Mouse (Mus musculus): ENCODE data around the gene E030018B13Rik.

E030018B13Rik gene

DNA sequence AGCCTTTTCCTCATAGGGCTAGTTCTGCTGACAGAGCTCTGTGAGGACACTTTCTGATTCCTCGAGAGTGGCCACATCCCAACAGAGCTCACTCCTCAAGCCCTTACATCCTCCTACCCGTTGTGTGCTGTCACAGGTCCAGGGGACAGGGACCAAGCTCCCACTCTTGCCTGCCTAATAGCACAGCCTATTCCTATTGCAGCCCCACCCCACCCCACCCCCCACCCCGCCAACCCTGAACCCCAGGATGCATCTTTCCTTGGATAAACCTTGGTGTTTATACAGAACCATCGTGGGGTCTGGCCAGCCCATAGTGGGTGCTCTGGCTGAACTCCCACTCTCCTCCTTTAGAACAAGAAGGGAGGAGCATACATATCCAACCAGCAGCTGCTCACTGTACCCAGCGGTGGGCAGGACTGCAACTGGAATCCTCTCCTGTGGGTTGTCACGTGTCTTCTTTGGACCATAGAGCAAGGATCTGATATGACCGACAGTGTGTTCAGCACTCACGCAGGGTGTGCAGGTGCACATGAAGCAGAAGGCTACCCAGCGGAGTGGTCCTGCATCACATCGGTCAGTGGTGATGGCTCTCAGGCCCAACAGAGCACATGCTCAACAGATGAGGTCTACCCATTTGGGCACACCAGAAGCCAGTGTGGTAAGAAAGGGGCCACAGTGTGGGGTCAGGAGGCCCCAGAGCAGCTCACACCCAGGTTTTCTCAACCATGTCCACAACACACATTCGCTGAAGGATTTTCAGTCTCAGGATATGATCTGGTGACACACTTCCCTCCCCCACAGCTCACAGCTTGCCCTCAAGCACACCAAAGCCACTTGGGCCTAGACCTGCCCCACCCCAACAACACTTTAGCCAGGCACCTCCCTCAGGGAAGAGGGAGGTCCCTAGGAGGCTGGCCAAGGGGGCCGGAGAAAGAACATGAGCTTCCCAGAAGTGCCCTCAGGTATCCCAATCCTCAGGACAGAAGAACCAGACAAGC is 2.4 kb downstream of the E030018B13Rik start:
- no peak for DNase-seq

DNA sequence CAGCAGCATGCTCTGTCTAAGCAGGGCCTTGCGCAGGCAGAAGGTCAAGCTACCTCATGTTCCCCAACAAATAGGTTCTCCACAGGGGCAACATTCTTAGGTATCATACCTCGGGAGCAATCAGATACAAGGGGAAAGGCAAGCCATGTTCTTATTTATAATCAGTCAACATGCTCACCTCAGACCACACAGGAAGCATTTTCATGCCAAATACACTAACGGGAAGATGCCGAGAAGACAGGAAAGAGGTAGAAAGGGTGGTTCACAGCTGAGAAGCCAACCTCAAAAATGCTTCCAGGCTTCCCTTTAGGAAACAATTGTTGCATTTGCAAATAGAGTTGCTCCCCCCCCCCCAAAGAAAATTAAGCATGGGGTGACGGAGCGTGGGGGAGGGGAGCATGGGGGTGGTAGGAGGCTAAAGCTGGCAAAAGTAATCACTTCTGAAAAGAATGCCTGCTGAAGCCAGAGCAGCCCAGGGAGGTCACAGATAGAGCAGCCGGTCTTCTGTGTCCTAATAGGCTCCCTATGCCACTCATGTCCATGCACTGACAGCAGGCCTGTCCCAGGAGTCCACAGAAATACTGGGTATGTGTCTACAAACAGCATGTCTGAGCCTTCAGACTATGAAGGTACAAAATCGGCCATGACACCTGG is 5.4 kb downstream of the E030018B13Rik start:
- DNase-seq = no peak

DNA sequence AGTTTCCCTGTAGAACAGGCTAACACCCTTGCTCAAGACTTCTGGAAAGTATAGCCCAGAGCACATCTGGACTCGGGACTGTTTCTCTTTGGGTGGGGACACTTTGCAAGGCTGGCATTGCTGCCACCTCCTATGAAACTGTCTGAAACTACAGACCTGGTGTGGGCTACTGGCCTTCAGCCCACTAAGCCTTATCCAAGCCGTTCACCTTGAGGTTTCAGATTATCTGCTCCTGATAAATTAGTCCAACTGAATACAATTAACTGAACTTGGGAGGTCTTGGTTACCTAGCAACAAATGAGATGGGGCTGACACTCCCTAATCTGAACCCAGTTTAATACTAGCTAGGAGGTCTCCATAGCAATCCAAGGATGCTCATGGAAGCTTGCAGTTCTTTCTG is 5.9 kb downstream of the E030018B13Rik start:
- DNase-seq = no peak

DNA sequence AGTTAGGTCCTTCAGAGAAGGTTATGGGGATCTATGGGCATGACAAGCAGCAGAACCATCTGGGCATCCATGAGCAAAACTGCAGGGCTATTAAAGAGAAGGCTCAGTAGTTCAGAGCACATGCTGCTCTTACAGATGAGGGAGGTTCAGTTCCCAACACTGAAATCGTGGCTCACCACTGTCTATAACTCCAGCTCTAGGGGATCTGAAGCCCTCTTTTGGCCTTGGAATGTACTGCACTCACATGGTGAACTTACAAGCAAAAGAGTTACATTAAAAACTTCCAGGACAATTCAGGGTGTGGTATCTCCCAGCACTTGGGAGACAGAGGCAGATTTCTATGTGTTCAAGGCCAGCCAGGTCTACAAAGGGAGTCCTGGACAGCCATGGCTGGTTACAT is 6.3 kb downstream of the E030018B13Rik start:
- DNase-seq = no peak

DNA sequence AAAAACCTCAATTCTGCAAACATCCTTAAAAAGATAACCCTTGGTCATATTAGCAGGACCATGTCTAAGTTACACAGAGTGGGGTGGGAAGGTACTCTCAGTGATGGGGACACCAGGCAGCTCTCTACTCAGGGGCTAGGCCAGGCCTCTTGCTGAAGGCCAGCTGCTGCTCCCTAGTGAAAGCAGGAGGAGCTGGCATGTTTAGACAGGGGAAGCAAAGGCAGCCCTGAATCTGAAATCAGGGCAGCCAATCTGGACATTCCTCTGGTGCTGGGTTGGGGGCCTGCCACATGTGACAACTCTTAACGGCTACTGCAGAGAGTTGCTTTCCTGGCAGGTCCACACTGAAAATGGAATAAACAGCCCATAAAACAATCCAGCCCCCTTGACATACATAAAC is 7.5 kb downstream of the E030018B13Rik start:
- DNase-seq = no peak

DNA sequence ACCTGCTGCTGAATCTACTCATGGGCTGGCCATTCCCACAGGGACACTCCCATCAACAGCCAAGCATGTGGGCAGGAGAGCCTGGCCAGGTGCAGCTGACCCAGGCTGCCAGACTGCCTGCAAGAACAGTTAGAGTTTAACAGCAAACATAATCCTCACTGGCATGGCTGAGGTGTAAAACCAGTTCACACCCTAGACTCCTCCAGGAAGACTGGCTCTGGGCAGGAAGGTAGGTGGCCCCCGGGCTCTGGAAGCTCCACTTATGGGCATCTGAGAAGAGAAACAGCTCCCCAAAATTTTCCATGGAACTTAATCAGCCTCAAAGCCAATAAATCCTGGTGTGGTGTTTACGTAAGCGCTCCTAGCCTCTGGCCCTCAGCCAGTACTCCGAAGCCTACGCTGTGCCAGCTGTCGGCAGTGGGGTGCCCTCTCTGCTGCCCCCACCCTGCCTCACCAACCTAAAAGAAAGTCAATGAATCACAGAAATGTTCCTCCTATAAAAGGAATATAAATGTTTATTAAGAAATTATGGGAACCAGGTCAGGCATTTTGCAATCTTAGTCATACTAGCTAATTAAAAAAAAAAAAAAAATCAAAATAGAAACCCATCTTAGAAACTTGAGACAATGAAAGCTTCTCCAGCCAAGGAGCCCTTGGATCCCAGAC is 8.2 kb downstream of the E030018B13Rik start:
- DNase-seq = peak; percentile 77

DNA sequence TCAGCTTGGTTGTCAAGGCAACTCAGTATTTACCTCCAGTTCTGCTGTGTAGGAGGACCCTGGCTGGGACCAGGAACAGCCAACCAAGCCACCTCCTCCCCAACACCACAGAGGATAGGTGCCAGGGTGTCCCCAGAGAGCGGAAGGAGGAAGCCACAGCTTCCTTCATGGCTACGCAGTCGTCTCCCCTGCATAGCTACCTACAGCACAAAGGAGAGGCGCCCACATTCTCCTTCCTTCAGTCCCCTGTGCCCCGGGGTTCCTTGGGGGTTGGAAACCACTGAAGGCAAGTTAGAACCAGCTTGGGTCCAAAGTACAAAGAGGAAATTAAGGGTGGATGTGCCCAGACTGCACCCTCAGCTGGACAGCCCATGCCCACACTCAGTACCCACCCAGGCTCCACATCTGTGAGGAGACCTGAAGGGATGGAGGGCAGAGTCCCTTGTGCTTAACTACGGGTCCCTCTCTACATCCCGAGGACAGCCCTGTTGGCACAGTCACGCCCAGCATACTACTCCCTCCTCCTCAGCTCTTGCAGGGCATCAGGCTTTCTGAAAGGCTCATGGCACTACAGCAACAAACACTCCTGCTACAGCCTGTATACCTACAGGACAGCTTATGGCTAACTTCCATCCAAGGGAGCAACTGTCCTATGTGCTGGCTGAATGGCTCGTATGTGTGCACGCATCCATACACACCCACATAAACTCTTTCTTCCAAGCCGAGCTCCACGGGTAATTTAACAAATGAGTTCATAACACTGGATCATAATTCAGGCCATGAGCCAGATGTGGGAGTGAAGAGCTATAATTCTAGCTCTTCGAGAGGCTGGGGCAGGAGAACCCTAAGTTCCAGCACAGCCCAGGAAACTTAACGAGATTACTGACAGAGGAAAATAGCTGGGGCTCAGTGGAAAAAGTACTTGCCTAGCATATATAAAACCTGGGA is 9.0 kb downstream of the E030018B13Rik start:
- DNase-seq = no peak

DNA sequence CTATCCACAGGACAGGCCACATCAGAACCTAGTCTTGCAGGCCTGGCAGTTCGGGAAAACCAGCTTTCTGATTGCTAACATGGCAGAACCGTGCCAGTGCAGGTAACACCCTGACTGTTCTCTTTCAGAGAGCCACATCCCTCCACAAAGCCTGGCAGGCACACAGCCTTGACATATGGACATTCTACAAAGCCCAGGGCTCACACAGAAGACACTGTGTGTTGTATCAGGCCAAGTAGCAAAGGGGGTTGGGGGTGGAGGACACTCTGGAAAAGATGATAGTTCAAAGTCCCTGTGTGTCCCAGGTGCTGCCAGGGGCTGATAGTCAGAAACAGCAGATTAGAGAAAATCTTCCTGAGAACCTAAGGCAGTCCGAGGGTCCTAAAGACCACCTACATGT is 9.8 kb downstream of the E030018B13Rik start:
- DNase-seq = no peak

DNA sequence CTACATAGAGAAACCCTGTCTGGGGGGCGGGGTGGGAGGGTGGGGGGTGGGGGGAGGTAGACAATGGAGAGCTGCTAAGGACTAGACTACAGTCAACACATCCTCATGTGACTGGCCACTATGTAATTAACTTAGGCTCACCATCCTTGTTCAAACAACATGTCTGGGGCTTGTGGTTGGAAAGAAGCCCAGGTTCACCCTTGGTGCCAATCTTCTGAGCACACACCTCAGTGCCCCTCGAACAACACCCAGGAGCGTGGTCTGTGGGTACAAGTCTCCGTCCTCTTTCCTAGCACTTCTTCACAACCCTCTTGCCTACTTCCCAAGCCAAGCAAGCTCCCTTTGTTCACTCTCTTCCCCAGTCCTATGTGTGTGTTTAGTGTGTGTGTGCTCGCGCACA is 10.5 kb downstream of the E030018B13Rik start:
- DNase-seq = no peak

DNA sequence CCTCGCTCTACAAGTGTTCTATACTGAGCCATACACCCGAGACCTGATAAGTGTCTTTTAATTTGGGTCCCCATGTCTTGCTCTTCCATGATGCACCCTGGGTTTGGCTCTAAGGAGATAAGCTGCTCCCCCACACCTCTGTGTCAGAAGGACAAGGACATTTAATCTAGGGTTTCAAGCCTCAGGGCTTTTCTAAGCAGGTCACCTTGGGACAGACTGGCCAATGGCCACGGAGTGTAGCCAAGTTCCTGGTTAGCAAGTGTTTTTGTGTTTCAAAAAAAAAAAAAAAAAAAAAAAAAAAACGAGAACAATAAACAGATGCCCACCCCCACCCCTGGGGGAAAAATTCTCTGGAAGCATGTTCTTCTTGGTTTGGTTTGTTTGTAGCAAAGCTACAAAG is 12.4 kb downstream of the E030018B13Rik start:
- no peak for DNase-seq

DNA sequence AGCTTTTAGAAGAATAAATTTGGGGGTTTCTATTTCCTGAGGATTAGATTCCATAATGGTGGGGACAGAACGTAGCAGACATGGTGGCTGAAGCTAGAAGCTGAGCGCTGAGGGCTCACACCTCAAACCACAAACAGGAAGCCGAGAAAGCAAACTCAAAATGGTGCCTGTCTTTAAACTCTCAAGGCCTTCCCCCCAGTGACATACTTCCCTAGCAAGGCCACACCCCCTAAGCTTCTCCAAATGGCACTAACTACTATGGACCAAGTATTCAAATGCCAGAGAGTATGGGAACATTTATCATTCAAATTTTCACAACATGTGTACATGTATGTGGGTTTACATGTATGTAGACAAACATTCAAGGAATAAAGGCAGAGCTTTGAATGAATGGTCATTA is 13.5 kb downstream of the E030018B13Rik start:
- no peak for DNase-seq

DNA sequence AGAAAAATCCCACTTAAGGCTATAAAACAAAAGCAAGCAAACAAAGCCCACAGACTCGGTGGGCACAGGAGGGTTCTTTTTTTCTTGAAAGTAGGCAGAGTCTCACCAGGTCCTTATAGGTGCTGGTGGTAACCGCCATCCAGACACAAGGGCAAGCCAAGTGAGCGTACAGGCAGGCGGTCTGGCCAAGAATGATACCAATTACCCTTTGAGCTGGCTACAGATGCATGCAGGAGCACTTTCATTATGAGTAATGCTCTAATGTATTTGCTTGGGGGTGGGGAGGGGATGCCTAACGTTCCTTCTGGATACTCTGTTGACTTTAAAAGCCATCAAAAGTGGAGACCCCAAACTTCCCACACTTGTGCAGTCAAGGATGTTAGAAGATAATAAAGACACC is 14.1 kb downstream of the E030018B13Rik start:
- DNase-seq = no peak

DNA sequence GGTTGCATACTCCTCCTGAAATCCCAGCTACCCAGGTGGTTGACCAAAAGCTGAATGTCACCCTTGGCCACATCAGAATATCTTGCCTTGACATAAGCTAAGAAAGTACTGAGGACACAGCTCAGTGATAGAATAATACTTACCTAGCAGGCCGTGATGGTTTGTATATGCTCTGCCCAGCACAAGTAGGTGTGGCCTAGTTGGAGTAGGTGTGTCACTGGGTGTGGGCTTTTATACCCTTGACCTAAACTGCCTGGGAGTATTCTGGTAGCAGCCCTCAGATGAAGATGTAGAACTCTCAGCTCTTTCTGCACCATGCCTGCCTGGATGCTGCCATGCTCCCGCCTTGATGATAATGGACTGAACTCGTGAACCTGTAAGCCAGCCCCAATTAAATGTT is 15.8 kb downstream of the E030018B13Rik start:
- no peak for DNase-seq

DNA sequence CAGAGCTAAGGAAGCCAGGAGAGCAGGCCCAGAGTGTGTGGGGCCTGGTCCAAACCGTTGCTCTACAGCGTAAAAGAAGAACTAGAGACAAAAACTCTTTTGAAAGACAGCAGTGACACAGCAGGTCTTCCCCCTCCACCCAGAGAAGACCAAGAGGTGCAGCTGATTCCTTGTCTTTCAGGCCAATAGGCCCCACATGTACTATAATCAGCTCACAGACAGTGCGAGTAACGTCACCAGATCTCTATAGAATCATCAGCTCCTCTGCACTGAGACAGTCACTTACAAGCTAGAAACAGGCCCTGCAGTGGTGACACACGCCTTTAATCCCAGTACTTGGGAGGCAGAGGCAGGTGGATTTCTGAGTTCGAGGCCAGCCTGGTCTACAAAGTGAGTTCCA is 17.2 kb downstream of the E030018B13Rik start:
- DNase-seq = no peak

DNA sequence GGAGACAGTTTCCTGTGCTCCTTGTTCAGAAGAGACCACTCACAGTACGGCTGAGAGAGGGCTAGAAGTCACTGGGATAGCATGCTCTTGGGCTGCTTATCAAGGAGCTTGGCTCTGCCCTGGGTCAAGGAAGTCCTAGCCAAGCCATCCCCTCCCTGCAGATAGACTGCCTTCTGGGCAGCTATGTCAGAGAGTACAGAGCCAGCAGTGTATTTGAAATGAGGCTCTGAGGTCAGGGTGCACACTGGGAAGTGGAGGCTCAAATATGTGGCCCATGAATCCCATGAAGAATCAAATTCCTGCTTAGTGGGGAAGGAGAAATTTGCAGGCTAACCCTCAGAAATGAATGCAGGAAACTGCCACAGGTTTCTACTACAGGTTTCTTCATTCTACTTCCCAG is 17.9 kb downstream of the E030018B13Rik start:
- DNase-seq = peak; percentile 53

DNA sequence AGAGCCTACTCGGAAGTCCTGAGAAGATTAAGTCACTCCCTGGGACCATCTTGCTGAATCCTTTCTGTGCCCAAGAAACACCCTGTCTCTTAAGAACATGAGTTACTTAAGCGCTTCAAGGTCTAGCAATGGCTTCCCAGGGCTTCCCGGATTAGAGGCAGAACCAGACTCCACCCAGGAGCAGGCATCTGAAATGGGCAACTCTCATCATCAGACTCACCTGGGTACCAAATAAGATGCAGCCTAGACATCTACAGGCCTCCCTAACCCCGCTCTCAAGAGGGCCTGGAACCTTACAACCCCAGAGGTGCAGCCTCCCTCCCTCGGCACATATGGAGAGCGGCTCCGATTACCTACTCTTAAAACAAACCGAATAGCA is 19.1 kb downstream of the E030018B13Rik start:
- DNase-seq = peak; percentile 66

DNA sequence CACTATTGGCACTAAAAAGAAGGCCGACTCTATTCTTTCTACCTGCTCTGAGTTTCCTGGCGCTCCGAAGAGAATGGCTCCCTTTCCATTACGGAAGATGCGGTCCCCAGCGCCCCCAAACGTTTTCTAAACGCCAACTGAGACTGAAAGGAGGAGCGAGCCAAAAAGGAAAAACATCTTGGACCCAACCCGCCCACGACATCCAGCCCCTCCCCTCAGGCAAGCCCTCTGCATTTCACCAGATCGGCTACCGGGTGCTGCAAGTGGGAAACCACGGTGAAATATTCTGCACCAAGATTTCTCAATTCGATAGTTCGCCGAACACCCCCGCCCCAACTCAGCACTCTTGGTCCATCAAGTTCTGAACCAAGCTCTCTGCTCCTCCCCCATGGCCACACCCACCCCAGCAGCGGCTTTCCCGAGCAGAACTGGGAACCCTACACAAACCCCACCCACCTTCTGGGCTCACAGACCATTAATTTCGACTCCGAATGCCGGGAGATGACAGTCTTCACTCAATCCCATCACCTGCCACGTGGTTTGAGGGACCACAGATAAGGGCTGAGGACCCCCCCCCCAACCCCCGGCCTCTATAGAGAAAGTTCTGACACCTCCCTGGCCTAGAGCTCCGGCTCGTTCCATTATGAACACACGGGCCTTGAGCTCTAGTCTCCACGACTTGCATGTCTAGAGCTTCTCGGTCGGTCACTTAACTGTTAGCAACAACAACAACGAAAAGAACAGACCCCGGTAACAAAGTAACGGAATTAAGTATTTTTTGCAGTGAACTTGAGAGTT is 19.7 kb downstream of the E030018B13Rik start:
- peak; percentile 78 for DNase-seq

DNA sequence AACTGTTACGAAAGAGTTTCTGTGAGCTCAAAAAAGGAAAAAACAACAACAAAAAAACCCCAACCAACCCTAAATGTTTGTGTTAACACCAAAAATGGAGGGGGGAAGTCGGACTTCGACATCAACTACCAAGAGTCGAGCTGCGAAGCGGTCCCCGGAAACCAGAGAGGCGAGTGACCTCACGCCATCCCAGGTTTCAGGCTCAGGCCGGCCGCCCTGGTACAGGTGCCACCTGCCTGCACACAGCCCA is 20.3 kb downstream of the E030018B13Rik start:
- DNase-seq = no peak

DNA sequence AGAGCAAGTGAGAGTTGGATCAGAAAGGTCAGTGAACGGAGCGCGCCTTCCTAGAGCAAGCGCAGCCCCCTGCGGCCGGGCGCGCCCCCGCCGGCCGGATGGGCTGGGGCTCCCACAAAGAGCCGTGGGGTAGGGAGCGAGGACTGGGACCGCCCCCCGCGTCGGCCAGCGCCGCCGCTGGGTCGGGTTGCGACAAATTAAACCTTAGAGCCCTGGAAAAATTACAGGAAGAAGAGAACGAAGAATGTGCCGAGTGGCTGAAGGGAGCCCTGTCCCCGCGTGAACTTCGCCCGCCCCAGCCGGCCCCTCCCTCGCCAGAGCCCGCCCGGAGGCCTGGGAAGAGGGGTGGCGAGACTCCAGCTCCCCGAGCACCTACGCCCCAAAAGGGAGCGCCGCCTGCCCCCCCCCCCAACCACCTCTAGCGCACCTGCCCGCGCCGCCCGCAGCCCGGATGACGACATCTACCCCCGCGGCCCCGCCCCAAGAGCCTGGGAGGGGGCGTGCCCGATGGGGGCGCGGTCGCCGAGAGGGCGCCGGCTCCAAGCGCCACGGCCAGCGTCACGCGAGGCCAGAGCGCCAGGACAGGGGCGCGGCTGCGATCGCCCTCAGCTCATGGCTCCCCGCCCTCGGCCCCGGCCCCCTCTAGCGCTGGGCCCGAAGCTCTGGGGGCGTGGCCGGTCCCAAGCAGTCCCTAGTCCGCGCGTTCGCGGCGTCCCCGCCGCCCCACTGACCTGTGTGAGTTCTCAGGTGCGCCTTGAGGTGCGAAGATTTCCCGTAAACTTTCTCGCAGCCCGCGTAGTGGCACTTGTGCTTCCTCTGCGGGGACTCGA is 20.8 kb downstream of the E030018B13Rik start:
- DNase-seq = peak; percentile 80

DNA sequence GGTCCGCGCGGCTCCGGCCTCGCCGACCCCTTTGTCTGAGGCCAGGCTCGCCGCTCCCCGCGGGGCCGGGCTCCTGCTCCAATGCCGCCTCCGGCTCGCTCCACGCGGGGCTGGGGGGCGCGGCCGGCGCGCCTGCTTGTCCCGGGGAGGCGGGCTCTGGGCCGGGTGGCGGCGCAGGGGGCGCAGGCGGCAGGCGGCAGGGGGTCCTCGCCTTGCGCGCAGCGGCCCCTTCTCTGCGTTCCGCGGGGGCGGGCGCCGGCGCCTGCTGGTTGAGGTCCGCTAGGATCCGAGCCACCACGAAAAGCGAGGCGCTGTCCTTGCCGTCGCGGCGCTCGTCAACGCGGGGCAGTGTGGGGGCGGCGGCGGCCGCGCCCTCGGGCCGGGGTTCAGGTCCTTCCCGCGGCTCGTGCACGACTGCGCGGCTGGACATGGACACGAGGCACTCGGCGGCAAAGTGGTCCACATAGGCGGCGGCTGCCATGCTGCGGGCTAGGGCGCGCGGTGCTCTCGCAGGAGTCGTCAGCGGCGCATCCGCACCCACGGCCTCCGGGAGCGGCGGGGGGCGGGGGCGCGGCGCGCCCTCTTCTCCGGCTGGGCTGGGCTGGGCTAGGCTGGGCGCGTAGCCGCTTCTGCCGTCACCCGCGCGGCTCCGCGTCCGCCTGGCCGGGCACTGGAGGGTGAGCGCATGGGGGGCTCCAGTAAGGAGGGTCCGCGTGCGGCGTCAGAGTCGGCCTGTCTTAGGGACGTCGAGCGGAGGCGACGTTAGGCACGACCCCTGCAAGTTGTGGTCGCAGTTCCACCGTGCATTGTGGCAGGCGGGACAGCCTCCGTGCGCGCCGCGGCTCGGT is 21.6 kb downstream of the E030018B13Rik start:
- peak; percentile 72 for DNase-seq

Data from cerebellum, adult 8-10 months (tissue).